Mouse (Mus musculus) stomach, postnatal 0 days (tissue): ENCODE data around the gene Ccdc47. TPM values are rescaled to one million over a fixed set of nuclear protein-coding genes. Genes with fewer than 3 reads are reported as not detected.

Experiments
- ATAC-seq: fragments of 200-750 bp; cut with Nextera tagmentation; 2 replicates; pipeline ENCODE4 v1.8.0; 2017; ENCODE audit not compliant: low FRiP score, low TSS enrichment
- DNase-seq: peaks from one replicate; pipeline ENCODE4 v3.0.0-alpha.2; 2016; ENCODE audit warnings: low spot score
- H3K27ac ChIP-seq: fragments of 300-500 bp; sonication (generic); replicated peaks from 2 replicates; pipeline ENCODE4 v1.5.1; 2014; ENCODE audit warnings: mild to moderate bottlenecking, control low read depth
- H3K27me3 ChIP-seq: fragments of 300-500 bp; sonication (generic); 2 replicates; pipeline ENCODE4 v1.6.1; 2014; ENCODE audit warnings: low read length; ENCODE audit not compliant: control insufficient read depth, insufficient read depth
- H3K36me3 ChIP-seq: fragments of 300-500 bp; sonication (generic); 2 replicates; pipeline ENCODE4 v1.6.1; 2014; ENCODE audit warnings: low read length, mixed read lengths; ENCODE audit not compliant: control insufficient read depth, insufficient read depth
- H3K4me1 ChIP-seq: fragments of 300-500 bp; sonication (generic); replicated peaks from 2 replicates; pipeline ENCODE4 v1.6.1; 2014; ENCODE audit warnings: antibody characterized with exemption; ENCODE audit not compliant: control insufficient read depth, insufficient read depth
- H3K4me2 ChIP-seq: fragments of 300-500 bp; sonication (generic); replicated peaks from 2 replicates; pipeline ENCODE4 v1.6.1; 2014; ENCODE audit warnings: low read depth, mild to moderate bottlenecking, control low read depth, moderate library complexity
- H3K4me3 ChIP-seq: fragments of 300-500 bp; sonication (generic); 2 replicates; pipeline ENCODE4 v1.5.1; 2014; ENCODE audit warnings: low read depth, low read length, control low read depth
- H3K9ac ChIP-seq: fragments of 300-500 bp; sonication (generic); 2 replicates; pipeline ENCODE4 v1.6.1; 2014; ENCODE audit warnings: mild to moderate bottlenecking, low read length, control low read depth, mixed read lengths
- H3K9me3 ChIP-seq: fragments of 300-500 bp; sonication (generic); 2 replicates; pipeline ENCODE4 v1.6.1; 2016; ENCODE audit warnings: low read length; ENCODE audit not compliant: control insufficient read depth
- CTCF ChIP-seq: IDR thresholded peaks from 2 replicates; pipeline ENCODE4 v1.5.1; 2016; ENCODE audit warnings: antibody characterized with exemption, low read depth, mild to moderate bottlenecking, moderate library complexity
- EP300 ChIP-seq: optimal IDR thresholded peaks from 2 replicates; pipeline ENCODE3; 2016; ENCODE audit warnings: antibody characterized with exemption
- WGBS: fragments of 180-500 bp; shearing (Covaris S2); extraction: QIAGEN DNeasy Blood & Tissue Kit; methylation state at CpG from one replicate; pipeline ENCODE4 v1.1.7; 2014; 5-methylcytosine and 5-hydroxymethylcytosine counted together
- polyA plus RNA-seq: library from polyadenylated mRNA; unstranded; fragments of >200 nt; fragmentation: Nextera tagmentation; extraction: Ambion mirVana; gene quantifications from 2 replicates; pipeline ENCODE4 v1.2.1, GENCODE M21; 2015

Gene Ccdc47
- polyA plus RNA-seq, 1 experiment from 2014 or later, result 51.4 TPM

DNA sequence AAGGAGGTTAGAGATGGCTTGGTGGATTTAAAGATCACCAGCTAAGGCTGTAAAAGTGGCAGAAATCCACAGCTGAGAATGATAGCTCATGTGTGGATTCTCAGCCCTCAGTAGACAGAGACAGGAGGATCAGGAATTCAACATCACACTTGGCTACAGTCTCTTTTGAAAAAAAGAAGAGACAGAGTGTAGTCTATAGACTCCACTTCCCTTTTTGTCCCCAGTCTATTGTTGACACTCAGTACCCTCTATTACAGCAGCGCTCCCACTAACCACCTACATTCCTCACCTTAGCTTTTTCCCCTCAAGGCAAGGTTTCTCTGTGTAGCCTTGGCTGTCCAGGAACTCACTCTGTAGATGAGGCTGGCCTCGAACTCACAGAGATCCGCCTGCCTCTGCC, 24.4 kb downstream of the Ccdc47 start:
- no peaks in the 10 kb centered on the region for H3K9me3 ChIP-seq
- DNase-seq (no peak), ATAC-seq (no peak)
- WGBS, result 86% methylated on average over 3 of the region's 3 CpGs
- no peaks in the 10 kb centered on the region for H3K27me3 ChIP-seq
- TF ChIP-seq CTCF (no peak), EP300 (no peak)
- H3K36me3 ChIP-seq, result no peaks in the 10 kb centered on the region
- H3K9ac ChIP-seq, result no peak overlapping the region
- no peaks in the 10 kb centered on the region; the same call in 1 of the 2 replicates for H3K4me1 ChIP-seq
- no peak overlapping the region for H3K27ac ChIP-seq
- no peak overlapping the region for H3K4me3 ChIP-seq
- no peak overlapping the region for H3K4me2 ChIP-seq

DNA sequence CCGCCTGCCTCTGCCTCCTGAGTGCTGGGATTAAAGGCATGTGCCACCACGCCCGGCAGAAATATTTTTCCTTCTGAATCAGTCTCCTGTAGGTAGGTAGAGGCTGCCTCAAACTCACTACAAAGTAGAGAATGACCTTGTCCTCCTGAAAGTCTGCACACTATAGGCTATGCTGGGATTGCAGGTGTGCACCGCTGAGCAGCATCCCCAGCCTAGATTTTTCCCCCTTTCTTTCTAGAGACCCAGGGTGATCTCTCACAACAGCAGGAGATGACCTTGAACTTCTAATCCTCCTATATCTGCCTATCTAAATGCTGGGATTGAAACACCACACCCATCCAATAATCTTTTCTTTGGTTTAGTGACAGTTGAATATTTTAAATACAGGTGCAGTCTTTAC, 28.8 kb downstream of the Ccdc47 start:
- no peak overlapping the region for H3K4me2 ChIP-seq
- peaks cover 6% of the 10 kb centered on the region; the same call in 1 of the 2 replicates for H3K36me3 ChIP-seq
- no peak overlapping the region for H3K9ac ChIP-seq
- TF ChIP-seq CTCF, result no peak
- no peak for TF ChIP-seq EP300
- no peaks in the 10 kb centered on the region for H3K27me3 ChIP-seq
- H3K4me1 ChIP-seq, result no peaks in the 10 kb centered on the region
- no peak overlapping the region for H3K4me3 ChIP-seq
- DNase-seq (no peak), ATAC-seq (no peak)
- 93% methylated on average over 4 of the region's 4 CpGs for WGBS
- no peaks in the 10 kb centered on the region for H3K9me3 ChIP-seq
- H3K27ac ChIP-seq, result no peak overlapping the region

DNA sequence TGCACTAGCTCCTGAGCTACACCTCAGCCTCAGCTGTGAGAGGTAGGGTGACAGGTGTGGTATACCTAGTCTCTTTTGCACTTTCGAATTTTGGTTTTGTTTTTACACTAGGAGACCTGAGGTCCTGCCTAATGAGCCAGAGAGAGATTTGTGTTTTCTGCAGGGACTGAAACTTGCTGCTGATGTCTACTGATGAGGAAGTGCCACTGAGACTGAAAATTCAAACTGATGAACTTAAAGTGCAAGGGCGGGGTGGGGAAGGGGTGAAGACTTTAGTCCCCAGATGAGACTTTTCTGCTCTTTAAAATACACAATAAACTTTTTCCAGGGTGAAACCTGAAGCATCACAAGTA, 35.7 kb downstream of the Ccdc47 start:
- H3K9ac ChIP-seq, result no peak overlapping the region
- 0 out of 2 replicates have a peak, but pooled peaks cover 3% of the 10 kb centered on the region for H3K36me3 ChIP-seq
- no peaks in the 10 kb centered on the region for H3K27me3 ChIP-seq
- no peak for TF ChIP-seq CTCF
- no peak for TF ChIP-seq EP300
- no peaks in the 10 kb centered on the region for H3K9me3 ChIP-seq
- no peak overlapping the region for H3K27ac ChIP-seq
- no peak overlapping the region for H3K4me2 ChIP-seq
- ATAC-seq (no peak), DNase-seq (no peak)
- no peak overlapping the region for H3K4me3 ChIP-seq
- H3K4me1 ChIP-seq, result no peaks in the 10 kb centered on the region
- WGBS, result 79% methylated on average over 2 of the region's 2 CpGs

DNA sequence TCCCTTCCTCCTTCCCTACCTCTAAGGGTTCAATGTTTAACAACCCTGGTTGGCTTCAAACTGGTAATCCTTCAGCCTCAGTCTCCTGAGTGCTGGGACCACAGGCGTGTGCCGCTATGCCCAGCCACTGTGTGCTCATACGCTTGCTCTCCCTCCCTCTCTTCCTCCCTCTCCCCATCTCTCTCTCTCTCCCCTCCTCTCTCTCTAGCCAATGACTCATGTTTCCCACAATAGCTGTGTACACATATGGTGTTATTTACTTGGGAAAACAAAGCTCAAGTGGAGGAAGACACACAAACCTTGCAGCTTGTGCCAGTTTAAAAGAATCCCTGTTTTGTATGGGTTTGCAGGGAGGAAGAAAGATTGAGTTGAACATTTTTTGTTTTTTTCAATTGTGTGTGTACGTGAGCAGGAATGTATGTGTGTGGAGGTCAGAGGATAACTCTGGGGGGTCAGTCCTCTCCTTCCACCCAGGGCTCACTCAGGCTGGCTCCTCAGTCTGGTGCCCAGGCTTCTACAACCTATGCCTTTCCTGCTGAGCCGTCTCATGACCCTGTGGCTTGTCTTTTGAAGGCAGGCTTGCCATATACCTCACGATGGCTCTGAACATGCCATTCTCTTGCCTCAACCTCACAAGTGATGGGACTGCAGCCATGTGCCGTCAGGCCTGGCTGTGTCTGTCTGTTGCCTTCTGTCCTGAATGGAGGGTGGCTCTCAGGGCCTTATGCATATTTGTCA, 36.3 kb downstream of the Ccdc47 start:
- H3K27ac ChIP-seq, result no peak overlapping the region
- WGBS, result 58% methylated on average over 7 of the region's 7 CpGs
- H3K27me3 ChIP-seq, result no peaks in the 10 kb centered on the region
- H3K9me3 ChIP-seq, result no peaks in the 10 kb centered on the region
- H3K4me3 ChIP-seq, result no peak overlapping the region
- DNase-seq, result no peak
- ATAC-seq, result peak; percentile 69; the same call in 1 of the 2 replicates
- TF ChIP-seq CTCF, result no peak
- TF ChIP-seq EP300, result no peak
- no peaks in the 10 kb centered on the region for H3K4me1 ChIP-seq
- 0 out of 2 replicates have a peak, but pooled peaks cover 3% of the 10 kb centered on the region for H3K36me3 ChIP-seq
- no peak overlapping the region for H3K9ac ChIP-seq
- H3K4me2 ChIP-seq, result no peak overlapping the region

DNA sequence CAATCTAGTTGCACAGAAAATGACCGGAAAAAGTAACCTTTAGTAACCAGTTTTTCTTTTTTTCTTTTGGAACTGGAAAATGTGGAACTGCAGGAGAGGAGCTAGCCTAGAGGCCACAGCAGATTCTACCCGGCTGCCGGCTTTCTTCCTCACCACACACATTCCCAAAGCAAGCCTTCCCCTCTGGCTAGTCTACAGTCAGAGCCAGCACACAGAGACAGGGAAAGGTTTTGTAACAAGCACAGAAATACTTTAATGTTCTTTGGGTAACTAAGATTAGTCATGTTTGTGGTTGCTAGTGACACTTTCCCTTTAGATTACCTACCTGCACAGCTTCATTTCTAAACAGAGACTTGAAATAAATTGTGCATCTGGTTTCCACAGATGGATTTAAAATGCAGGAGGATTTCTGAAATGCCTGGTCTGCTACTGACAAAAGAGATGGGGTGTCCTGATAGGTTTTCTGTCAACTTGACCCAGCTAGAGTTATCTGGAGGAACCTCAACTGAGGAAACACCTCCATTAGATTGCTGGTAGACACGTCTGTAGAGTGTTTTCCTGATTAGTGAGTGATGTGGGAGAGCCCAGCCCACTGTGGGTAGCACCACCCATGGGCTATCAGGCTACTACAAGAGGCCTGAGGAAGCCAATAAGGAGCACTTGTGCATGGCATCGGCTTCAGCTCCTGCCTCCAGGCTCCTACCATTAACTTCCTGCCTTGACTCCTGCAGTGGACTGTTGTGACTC, 37.9 kb downstream of the Ccdc47 start:
- TF ChIP-seq CTCF, result no peak
- TF ChIP-seq EP300, result no peak
- no peaks in the 10 kb centered on the region for H3K27me3 ChIP-seq
- no peak overlapping the region for H3K27ac ChIP-seq
- H3K36me3 ChIP-seq, result no peaks in the 10 kb centered on the region
- WGBS, result 65% methylated on average over 5 of the region's 5 CpGs
- H3K9me3 ChIP-seq, result no peaks in the 10 kb centered on the region
- DNase-seq (no peak), ATAC-seq (peak; percentile 60)
- no peak overlapping the region for H3K9ac ChIP-seq
- no peak overlapping the region for H3K4me2 ChIP-seq
- no peak overlapping the region for H3K4me3 ChIP-seq
- H3K4me1 ChIP-seq, result no peaks in the 10 kb centered on the region

DNA sequence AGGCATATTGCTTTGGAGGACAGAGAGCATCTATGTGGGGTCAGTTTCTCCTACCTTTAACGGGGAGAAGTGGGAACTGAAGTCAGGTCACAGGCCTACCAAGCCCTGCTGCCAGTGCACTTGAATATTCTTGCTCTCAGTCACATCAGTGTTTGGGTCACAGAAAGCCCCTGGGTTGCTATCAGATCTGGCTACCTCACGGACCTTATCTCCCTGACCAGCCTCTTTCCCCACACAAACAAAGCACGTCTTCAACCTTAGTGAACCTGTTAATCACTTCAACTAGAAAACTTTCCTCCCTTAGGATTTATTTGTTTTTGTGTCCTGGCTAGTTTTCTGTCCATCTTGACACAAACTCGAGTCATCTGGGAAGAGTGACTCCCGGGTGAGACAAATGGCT, 39.8 kb downstream of the Ccdc47 start:
- ATAC-seq, result no peak
- Histone ChIP-seq H3K36me3 (no peaks in the 10 kb centered on the region), H3K4me2 (no peak overlapping the region), H3K9ac (no peak overlapping the region), H3K27ac (no peak overlapping the region), H3K27me3 (no peaks in the 10 kb centered on the region), H3K4me1 (no peaks in the 10 kb centered on the region), H3K9me3 (no peaks in the 10 kb centered on the region), H3K4me3 (no peak overlapping the region)
- TF ChIP-seq CTCF (no peak), EP300 (no peak)
- 49% methylated on average over 5 of the region's 5 CpGs for WGBS
- no peak for DNase-seq
